Mouse (Mus musculus): ENCODE data around the gene AI987944. TPM values are rescaled to one million over a fixed set of nuclear protein-coding genes. Genes with fewer than 3 reads are reported as not detected.

The AI987944 gene
- polyA plus RNA-seq (2015; fragmentation: Nextera tagmentation; extraction: Ambion mirVana): 9.5 and 10.1 TPM in 2 replicates

GRCm38 (mm10) chr7:41393048-41393971 is at the start of gene AI987944:
Gene AI987944 (minus strand): TSS chr7:41393379.

Other genes starting within 250 kb of the AI987944 start
- gene Gm5592, start 239.5 kb downstream of the AI987944 start, polyA plus RNA-seq (2015; fragmentation: Nextera tagmentation; extraction: Ambion mirVana): not detected in 2 replicates
- 0.11 TPM in 1 of 2 replicates, not detected in the other for gene Vmn2r57, start 55.3 kb upstream of the AI987944 start, polyA plus RNA-seq (2015; fragmentation: Nextera tagmentation; extraction: Ambion mirVana)
- not detected in 2 replicates for gene Gm20449, start 106.0 kb upstream of the AI987944 start, polyA plus RNA-seq (2015; fragmentation: Nextera tagmentation; extraction: Ambion mirVana)
- 6.1 and 7.0 TPM in 2 replicates for gene AW146154, start 106.5 kb upstream of the AI987944 start, polyA plus RNA-seq (2015; fragmentation: Nextera tagmentation; extraction: Ambion mirVana)
- gene Gm6871, start 180.3 kb upstream of the AI987944 start, polyA plus RNA-seq (2015; fragmentation: Nextera tagmentation; extraction: Ambion mirVana): not detected in 2 replicates
- gene 2610021A01Rik, start 205.9 kb upstream of the AI987944 start, polyA plus RNA-seq (2015; fragmentation: Nextera tagmentation; extraction: Ambion mirVana): 3.7 and 4.6 TPM in 2 replicates
- gene Zfp788, start 239.8 kb upstream of the AI987944 start, polyA plus RNA-seq (2015; fragmentation: Nextera tagmentation; extraction: Ambion mirVana): 5.3 and 5.6 TPM in 2 replicates